ENCODE assay signal across 9 mouse cellular contexts in the genomic region with DNA sequence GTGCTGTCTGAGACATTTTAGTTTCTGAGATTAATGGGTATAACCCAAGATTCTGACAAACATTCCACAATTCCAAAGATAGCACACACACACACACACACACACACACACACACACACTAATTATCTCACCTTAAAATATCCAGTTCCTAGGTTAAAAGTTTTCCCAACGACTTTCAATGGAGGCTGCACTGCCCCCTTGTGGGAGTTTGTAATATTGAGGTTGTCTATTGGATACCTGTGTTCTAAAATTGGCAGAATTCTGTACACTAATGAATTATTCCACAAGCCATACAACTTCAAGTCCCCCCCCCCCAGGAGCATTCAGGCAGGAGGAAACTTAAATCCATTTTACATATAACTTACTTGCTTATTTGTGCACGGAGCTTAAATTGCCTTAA. TPM values are rescaled to one million over a fixed set of nuclear protein-coding genes. Genes with fewer than 3 reads are reported as not detected.
DNase-seq lines count a peak whose midpoint lies in the region; ATAC-seq and TF ChIP-seq lines count a peak whose summit lies in the region.
"Had no signal": no experiment of that assay in that cellular context is flagged by ENCODE, and none has a peak within 500 bp of the region (broad histone marks: within the 10 kb centered on the region; RNA-seq: fewer than 3 reads in every experiment).

No protein-coding gene starts in this region.

- TF ChIP-seq CTCF in cerebellum, adult 2 months (IDR thresholded peaks at IDR 0.05; ENCODE audit: borderline replicate concordance, insufficient read depth, low read depth, low read length), result peak; percentile 8; the same call in 1 of the 2 replicates
- peak; percentile 56; the same call in 1 of the 2 replicates for TF ChIP-seq CTCF in liver, embryonic 14.5 days (IDR thresholded peaks at IDR 0.05; ENCODE audit: low read depth)

- no peaks in the 10 kb centered on the region for H3K9me3 ChIP-seq in liver, embryonic 14.5 days (ENCODE audit: control insufficient read depth, low read length)
- H3K9me3 ChIP-seq: liver, embryonic 15.5 days had no signal

- H3K27me3 ChIP-seq in cerebellum, adult 2 months (ENCODE audit: control insufficient read depth, insufficient read depth, low read length), result no peaks in the 10 kb centered on the region
- H3K27me3 ChIP-seq in liver, embryonic 14.5 days (ENCODE audit: control insufficient read depth, insufficient read depth, low read length), result no peaks in the 10 kb centered on the region
- H3K27me3 ChIP-seq: liver, embryonic 15.5 days had no signal

- 11% methylated on average over 2 of the region's 2 CpGs for WGBS in cerebellum, adult 2 months
- WGBS in liver, embryonic 14.5 days (ENCODE audit: insufficient replicate concordance), result 11% methylated on average over 2 of the region's 2 CpGs

- no peak for TF ChIP-seq EP300 in liver, embryonic 14.5 days (IDR thresholded peaks at IDR 0.05; ENCODE audit: low read depth)

- no peaks in the 10 kb centered on the region for H3K4me1 ChIP-seq in cerebellum, adult 2 months (ENCODE audit: control insufficient read depth, insufficient read depth, low read length)
- H3K4me1 ChIP-seq in liver, embryonic 14.5 days (replicated peaks; ENCODE audit: control insufficient read depth in 2 of 2, insufficient read depth in 2 of 2, low read length in 1 of 2), result no peaks in the 10 kb centered on the region
- H3K4me1 ChIP-seq: liver, embryonic 15.5 days had no signal

- H3K36me3 ChIP-seq in liver, embryonic 14.5 days (replicated peaks; ENCODE audit: control insufficient read depth, insufficient read depth, low read depth), result no peaks in the 10 kb centered on the region
- H3K36me3 ChIP-seq: liver, embryonic 15.5 days had no signal

- no peak for TF ChIP-seq POLR2A in cerebellum, adult 2 months (IDR thresholded peaks at IDR 0.05; ENCODE audit: borderline replicate concordance, insufficient read depth, low read length)

- H3K27ac ChIP-seq in cerebellum, adult 2 months (ENCODE audit: insufficient read depth, low read length), result no peak overlapping the region
- H3K27ac ChIP-seq in liver, embryonic 14.5 days, result no peak overlapping the region
- H3K27ac ChIP-seq: liver, embryonic 15.5 days had no signal

- ATAC-seq in liver, embryonic 14.5 days (ENCODE audit: insufficient read depth), result no peak

- no peak overlapping the region for H3K4me3 ChIP-seq in cerebellum, adult 2 months (replicated peaks; ENCODE audit: insufficient read depth, low read depth, low read length)
- no peak overlapping the region for H3K4me3 ChIP-seq in liver, embryonic 14.5 days (ENCODE audit: insufficient read depth in 1 of 2, low read depth in 2 of 2, low read length in 2 of 2)
- H3K4me3 ChIP-seq: liver, embryonic 15.5 days had no signal

- peak in 1 of 2 experiments; percentile 17 for DNase-seq in cerebellum, adult 2 months
- no peak for DNase-seq in cerebellum, adult 8-10 months
- DNase-seq in left cerebral cortex, adult 18-20 months (ENCODE audit: low spot score in 2 of 2), result peak; percentile 28 to 57
- DNase-seq in left cerebral cortex, adult 8-10 months (ENCODE audit: low spot score in 2 of 2), result no peak
- peak; percentile 10 for DNase-seq in ES-CJ7 (ENCODE audit: low read depth, low spot score)
- DNase-seq in embryo, embryonic 10.5 days (ENCODE audit: low spot score), result peak; percentile 77
- peak in 1 of 3 experiments; percentile 7 for DNase-seq in liver, embryonic 14.5 days (ENCODE audit: low read depth in 3 of 3, low spot score in 3 of 3)
- no peak for DNase-seq in spleen, adult 12 weeks (ENCODE audit: low spot score)

- H3K4me2 ChIP-seq in liver, embryonic 14.5 days (ENCODE audit: low read depth), result no peak overlapping the region
- H3K4me2 ChIP-seq: liver, embryonic 15.5 days had no signal

- no peak overlapping the region for H3K9ac ChIP-seq in liver, embryonic 14.5 days (replicated peaks)
- H3K9ac ChIP-seq: liver, embryonic 15.5 days had no signal

RNA-seq across cellular contexts. Expression of a gene that starts 18.2 kb away (rescaled TPM):
- 7.3 and 9.5 TPM in 2 replicates for polyA plus RNA-seq in cerebellum, adult 2 months (2012; rRNA removed)
- total RNA-seq in left cerebral cortex, adult 18-20 months (2021), result 10 to 100 TPM; 17.0 to 17.5 TPM
- 10 to 100 TPM; 13.9 to 18.1 (median 15.9) TPM for total RNA-seq in left cerebral cortex, adult 8-10 months (2022)
- 0.40 and 0.50 TPM in 2 replicates for polyA plus RNA-seq in liver, embryonic 14.5 days (2012; rRNA removed)
- 0.47 and 0.92 TPM in 2 replicates for polyA plus RNA-seq in liver, embryonic 14.5 days (2014; fragmentation: Nextera tagmentation; extraction: Ambion mirVana)

Comparison
In these comparisons a context has a peak if more than half of its experiments do, and no peak if none do; other contexts are left out.
1. DNase-seq: peak in left cerebral cortex, adult 18-20 months (2 of 2), ES-CJ7 (single experiment) and embryo, embryonic 10.5 days (single experiment); none in cerebellum, adult 8-10 months (single experiment), left cerebral cortex, adult 8-10 months (0 of 2) and spleen, adult 12 weeks (single experiment).